Mouse (Mus musculus): ENCODE data around the gene Ankrd34a. TPM values are rescaled to one million over a fixed set of nuclear protein-coding genes. Genes with fewer than 3 reads are reported as not detected.
A peak's percentile ranks its signal among the peaks of the same experiment; 100 is the strongest.
"Not testable (repeated sequence)": the region's sequence is repeated elsewhere in the genome, so short reads cannot be mapped to it uniquely, and the experiment has no call there.

Ankrd34a gene
- polyA plus RNA-seq, 1 experiment from 2014 or later = 0.37 TPM

- no peaks in the 10 kb centered on the region for H3K9me3 ChIP-seq (ENCODE audit: low read length)
- no peaks in the 10 kb centered on the region for H3K27me3 ChIP-seq (replicated peaks; ENCODE audit: insufficient read depth, low read length)
- no peaks in the 10 kb centered on the region for H3K36me3 ChIP-seq (ENCODE audit: insufficient read depth, low read length)
- H3K4me3 ChIP-seq (ENCODE audit: low read depth, low read length) = peak overlapping the region; percentile 61
- DNase-seq (ENCODE audit: low spot score) (peak; percentile 67), ATAC-seq (no peak)
- H3K9ac ChIP-seq (replicated peaks; ENCODE audit: low read depth) = peak overlapping the region; percentile 35; the same call in 1 of the 2 replicates
- WGBS = 28% methylated on average over 10 of the region's 10 CpGs
- peak overlapping the region; percentile 89 for H3K27ac ChIP-seq (ENCODE audit: low read length)
- TF ChIP-seq CTCF (IDR thresholded peaks at IDR 0.05) (no peak), EP300 (IDR thresholded peaks at IDR 0.05) (no peak)
- H3K4me1 ChIP-seq (ENCODE audit: insufficient read depth, low read depth, low read length) = peaks cover 7% of the 10 kb centered on the region; the same call in 1 of the 2 replicates
- H3K4me2 ChIP-seq (replicated peaks; ENCODE audit: low read depth, low read length) = peak overlapping the region; percentile 70
These were observed 5.7 kb downstream of the Ankrd34a start for GRCm38 (mm10) chr3:96601941-96602703.

GRCm38 (mm10) chr3:96602704-96603084, 6.3 kb downstream of the Ankrd34a start:
- no peak for TF ChIP-seq CTCF (IDR thresholded peaks at IDR 0.05)
- ATAC-seq (no peak), DNase-seq (ENCODE audit: low spot score) (no peak)
- Histone ChIP-seq H3K4me1 (ENCODE audit: insufficient read depth, low read depth, low read length) (0 out of 2 replicates have a peak, but pooled peaks cover 2% of the 10 kb centered on the region), H3K36me3 (ENCODE audit: insufficient read depth, low read length) (no peaks in the 10 kb centered on the region), H3K27me3 (replicated peaks; ENCODE audit: insufficient read depth, low read length) (no peaks in the 10 kb centered on the region), H3K4me2 (replicated peaks; ENCODE audit: low read depth, low read length) (peak overlapping the region; percentile 70), H3K4me3 (ENCODE audit: low read depth, low read length) (peak overlapping the region; percentile 61), H3K27ac (ENCODE audit: low read length) (peak overlapping the region; percentile 89), H3K9me3 (ENCODE audit: low read length) (no peaks in the 10 kb centered on the region), H3K9ac (replicated peaks; ENCODE audit: low read depth) (0 out of 2 replicates have a peak overlapping the region, but pooled peaks have one; percentile 34)
- WGBS = 17% methylated on average over 5 of the region's 5 CpGs

- H3K4me2 ChIP-seq (replicated peaks; ENCODE audit: low read depth, low read length) = no peak overlapping the region
- H3K9me3 ChIP-seq (ENCODE audit: low read length) = no peaks in the 10 kb centered on the region
- ATAC-seq (no peak), DNase-seq (ENCODE audit: low spot score) (peak; percentile 13)
- H3K4me1 ChIP-seq (ENCODE audit: insufficient read depth, low read depth, low read length) = no peaks in the 10 kb centered on the region
- 0 out of 2 replicates have a peak overlapping the region, but pooled peaks have one; percentile 12 for H3K9ac ChIP-seq (replicated peaks; ENCODE audit: low read depth)
- TF ChIP-seq EP300 (IDR thresholded peaks at IDR 0.05) = no peak
- TF ChIP-seq CTCF (IDR thresholded peaks at IDR 0.05) = no peak
- H3K27ac ChIP-seq (ENCODE audit: low read length) = no peak overlapping the region
- no peak overlapping the region for H3K4me3 ChIP-seq (ENCODE audit: low read depth, low read length)
- H3K36me3 ChIP-seq (ENCODE audit: insufficient read depth, low read length) = no peaks in the 10 kb centered on the region
- WGBS = 56% methylated on average over 5 of the region's 5 CpGs
- H3K27me3 ChIP-seq (replicated peaks; ENCODE audit: insufficient read depth, low read length) = no peaks in the 10 kb centered on the region
These were observed 6.9 kb downstream of the Ankrd34a start for GRCm38 (mm10) chr3:96603311-96603710.

GRCm38 (mm10) chr3:96606007-96606406, 9.6 kb downstream of the Ankrd34a start:
- WGBS = 87% methylated on average over 3 of the region's 4 CpGs

GRCm38 (mm10) chr3:96606618-96607017, 10.2 kb downstream of the Ankrd34a start:
- WGBS = 81% methylated on average over 4 of the region's 4 CpGs
- DNase-seq (ENCODE audit: low spot score) = no peak
- Histone ChIP-seq H3K27ac (ENCODE audit: low read length) (no peak overlapping the region), H3K9ac (replicated peaks; ENCODE audit: low read depth) (no peak overlapping the region), H3K4me3 (ENCODE audit: low read depth, low read length) (no peak overlapping the region), H3K4me2 (replicated peaks; ENCODE audit: low read depth, low read length) (no peak overlapping the region), H3K9me3 (ENCODE audit: low read length) (no peaks in the 10 kb centered on the region), H3K4me1 (ENCODE audit: insufficient read depth, low read depth, low read length) (no peaks in the 10 kb centered on the region), H3K36me3 (ENCODE audit: insufficient read depth, low read length) (no peaks in the 10 kb centered on the region), H3K27me3 (replicated peaks; ENCODE audit: insufficient read depth, low read length) (no peaks in the 10 kb centered on the region)
- no peak for ATAC-seq
- no peak for TF ChIP-seq EP300 (IDR thresholded peaks at IDR 0.05)
- no peak for TF ChIP-seq CTCF (IDR thresholded peaks at IDR 0.05)

More at GRCm38 (mm10) chr3:96606007-96606406, 9.6 kb downstream of the Ankrd34a start:
- not testable (repeated sequence) for H3K36me3 ChIP-seq (ENCODE audit: insufficient read depth, low read length); H3K4me3 ChIP-seq (ENCODE audit: low read depth, low read length); DNase-seq (ENCODE audit: low spot score); ATAC-seq; H3K9ac ChIP-seq (replicated peaks; ENCODE audit: low read depth); H3K27me3 ChIP-seq (replicated peaks; ENCODE audit: insufficient read depth, low read length); H3K27ac ChIP-seq (ENCODE audit: low read length); H3K4me2 ChIP-seq (replicated peaks; ENCODE audit: low read depth, low read length); H3K4me1 ChIP-seq (ENCODE audit: insufficient read depth, low read depth, low read length); H3K9me3 ChIP-seq (ENCODE audit: low read length)

- Histone ChIP-seq H3K4me3 (ENCODE audit: low read depth, low read length) (no peak overlapping the region), H3K27me3 (replicated peaks; ENCODE audit: insufficient read depth, low read length) (no peaks in the 10 kb centered on the region), H3K27ac (ENCODE audit: low read length) (no peak overlapping the region), H3K4me2 (replicated peaks; ENCODE audit: low read depth, low read length) (no peak overlapping the region), H3K36me3 (ENCODE audit: insufficient read depth, low read length) (peaks cover 20% of the 10 kb centered on the region; the same call in 1 of the 2 replicates), H3K9me3 (ENCODE audit: low read length) (no peaks in the 10 kb centered on the region), H3K9ac (replicated peaks; ENCODE audit: low read depth) (no peak overlapping the region), H3K4me1 (ENCODE audit: insufficient read depth, low read depth, low read length) (no peaks in the 10 kb centered on the region)
- 93% methylated on average over 3 of the region's 3 CpGs for WGBS
- ATAC-seq (no peak), DNase-seq (ENCODE audit: low spot score) (no peak)
- no peak for TF ChIP-seq EP300 (IDR thresholded peaks at IDR 0.05)
- TF ChIP-seq CTCF (IDR thresholded peaks at IDR 0.05) = no peak
These were observed 21.5 kb downstream of the Ankrd34a start for GRCm38 (mm10) chr3:96617941-96618340.
